Mouse (Mus musculus) bone marrow macrophage, adult 2 months (primary cell): ENCODE results near the gene Draxin. TPM values are rescaled to one million over a fixed set of nuclear protein-coding genes. Genes with fewer than 3 reads are reported as not detected.
A peak's percentile ranks its signal among the peaks of the same experiment; 100 is the strongest.

Experiments
- H3K27ac ChIP-seq: 2 replicates; pipeline ENCODE4 v1.5.1; 2012; ENCODE audit warnings: low read depth, low read length; ENCODE audit not compliant: insufficient read depth
- H3K4me1 ChIP-seq: 2 replicates; pipeline ENCODE4 v1.6.1; 2012; ENCODE audit warnings: low read length; ENCODE audit not compliant: control insufficient read depth, insufficient read depth
- H3K4me3 ChIP-seq: 2 replicates; pipeline ENCODE4 v1.5.1; 2012; ENCODE audit warnings: mild to moderate bottlenecking, low read length, moderate library complexity; ENCODE audit not compliant: insufficient read depth
- CTCF ChIP-seq: IDR thresholded peaks from 2 replicates; pipeline ENCODE4 v1.5.1; 2012; ENCODE audit warnings: low read depth, mild to moderate bottlenecking, low read length, moderate library complexity
- POLR2A ChIP-seq: IDR thresholded peaks from 2 replicates; pipeline ENCODE4 v1.6.1; 2012; ENCODE audit warnings: mild to moderate bottlenecking, low read depth, low read length, borderline replicate concordance
- polyA plus RNA-seq: library from polyadenylated mRNA; stranded (reverse); fragments of >200 nt; gene quantifications from 2 replicates; pipeline ENCODE4 v1.2.4, GENCODE M21; 2012; ENCODE audit not compliant: missing spikeins, insufficient read depth, insufficient read length

Gene Draxin
- polyA plus RNA-seq, 1 experiment: not detected

GRCm38 (mm10) chr4:148097936-148098335 lies 32.6 kb downstream of the Draxin start:
- TF ChIP-seq POLR2A: no peak
- no peak for TF ChIP-seq CTCF
- H3K4me3 ChIP-seq: no peak overlapping the region
- H3K27ac ChIP-seq: no peak overlapping the region
- H3K4me1 ChIP-seq: no peaks in the 10 kb centered on the region

- no peak overlapping the region for H3K4me3 ChIP-seq
- TF ChIP-seq POLR2A (no peak), CTCF (no peak)
- H3K4me1 ChIP-seq: no peaks in the 10 kb centered on the region
- no peak overlapping the region for H3K27ac ChIP-seq
Observed at GRCm38 (mm10) chr4:148095081-148095480, 35.4 kb downstream of the Draxin start.

- no peak overlapping the region for H3K27ac ChIP-seq
- no peak overlapping the region for H3K4me3 ChIP-seq
- H3K4me1 ChIP-seq: no peaks in the 10 kb centered on the region
- TF ChIP-seq POLR2A (no peak), CTCF (no peak)
Observed at GRCm38 (mm10) chr4:148094161-148094560, 36.3 kb downstream of the Draxin start.

- TF ChIP-seq CTCF: no peak
- TF ChIP-seq POLR2A: no peak
- H3K27ac ChIP-seq: no peak overlapping the region
- peaks cover 4% of the 10 kb centered on the region; the same call in 1 of the 2 replicates for H3K4me1 ChIP-seq
- H3K4me3 ChIP-seq: no peak overlapping the region
Observed at GRCm38 (mm10) chr4:148092551-148093271, 37.8 kb downstream of the Draxin start.

GRCm38 (mm10) chr4:148091181-148091580 lies 39.3 kb downstream of the Draxin start:
- H3K27ac ChIP-seq: no peak overlapping the region
- H3K4me3 ChIP-seq: no peak overlapping the region
- TF ChIP-seq POLR2A (no peak), CTCF (no peak)
- H3K4me1 ChIP-seq: peaks cover 10% of the 10 kb centered on the region

- TF ChIP-seq CTCF: no peak
- peaks cover 21% of the 10 kb centered on the region for H3K4me1 ChIP-seq
- H3K27ac ChIP-seq: no peak overlapping the region
Observed at GRCm38 (mm10) chr4:148089166-148089565, 41.3 kb downstream of the Draxin start.

GRCm38 (mm10) chr4:148087907-148088527 lies 42.5 kb downstream of the Draxin start, which contains the start of gene Agtrap:
Gene Agtrap, minus strand, starts transcription at chr4:148088031.
- Histone ChIP-seq H3K27ac (peak within 1 kb of the TSS; percentile 38), H3K4me3 (peak within 1 kb of the TSS; percentile 81), H3K4me1 (peaks cover 30% of the 10 kb centered on the region)
- no peak for TF ChIP-seq CTCF
- no peak for TF ChIP-seq POLR2A

More at GRCm38 (mm10) chr4:148089166-148089565, 41.3 kb downstream of the Draxin start:
- no peak overlapping the region for H3K4me3 ChIP-seq

- peaks cover 32% of the 10 kb centered on the region for H3K4me1 ChIP-seq
- H3K27ac ChIP-seq: peak overlapping the region; percentile 38
- TF ChIP-seq POLR2A (no peak), CTCF (no peak)
- peak overlapping the region; percentile 81 for H3K4me3 ChIP-seq
Observed at GRCm38 (mm10) chr4:148087091-148087906, 43.2 kb downstream of the Draxin start.

- H3K4me1 ChIP-seq: peaks cover 32% of the 10 kb centered on the region
Observed at GRCm38 (mm10) chr4:148085907-148086305, 44.6 kb downstream of the Draxin start.

More at GRCm38 (mm10) chr4:148085907-148086305, 44.6 kb downstream of the Draxin start:
- TF ChIP-seq POLR2A (no peak), CTCF (no peak)
- H3K4me3 ChIP-seq: no peak overlapping the region
- H3K27ac ChIP-seq: no peak overlapping the region
